Mouse (Mus musculus) urinary bladder, postnatal 36 days (tissue): ENCODE data around the gene Adam19.

Experiments
- DNase-seq, 2 experiments: peaks; one replicate each; pipeline ENCODE4 v3.0.0; 2022; ENCODE audit warnings: low spot score in 2 of 2, mixed read lengths in 1 of 2

Adam19 gene

DNA sequence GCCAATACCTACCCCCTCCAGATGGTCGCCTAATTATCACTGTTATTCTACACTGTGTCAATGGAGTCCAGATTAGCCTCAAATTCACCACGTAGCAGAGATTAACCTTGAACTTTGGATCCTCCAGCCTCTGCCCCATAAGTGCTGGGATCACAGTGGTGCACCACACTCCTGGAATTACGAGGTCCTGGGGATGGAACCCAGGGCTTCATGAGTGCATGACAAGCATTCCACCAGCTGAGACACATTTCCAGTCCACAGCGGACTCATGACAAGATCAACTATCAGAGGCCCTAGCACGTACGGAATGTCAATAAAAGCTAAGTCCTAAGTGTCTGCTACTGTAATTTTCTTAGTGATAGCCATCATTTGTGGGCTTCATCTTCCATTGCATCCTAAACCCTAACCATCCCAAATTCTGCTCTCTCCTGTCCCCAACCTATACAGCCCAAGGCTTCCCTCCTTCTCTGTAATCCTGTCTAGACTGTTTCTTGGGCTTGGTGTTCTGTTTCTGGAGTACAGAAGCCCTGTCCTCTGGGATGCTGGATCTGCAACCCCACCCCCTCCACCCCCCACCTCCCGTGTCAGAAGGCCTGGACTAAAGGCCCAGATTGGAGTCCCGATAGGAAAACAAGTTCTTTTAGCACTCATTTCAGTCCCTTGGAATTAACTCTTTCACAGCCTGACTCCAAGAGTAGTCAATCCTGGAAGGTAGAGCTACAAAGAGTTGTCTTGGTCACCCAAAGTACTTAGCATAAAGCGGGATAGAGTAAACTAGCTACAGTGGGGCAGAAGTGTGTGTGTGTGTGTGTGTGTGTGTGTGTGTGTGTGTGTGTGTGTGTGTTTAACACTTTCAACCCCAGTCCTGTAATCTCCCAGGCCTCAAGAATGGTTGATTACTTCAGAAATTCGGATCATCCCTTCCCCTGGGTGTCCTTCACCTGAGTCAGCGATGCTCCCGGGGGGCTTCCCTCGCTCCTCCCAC lies 589 bp upstream of the Adam19 start:
- no peak for DNase-seq

DNA sequence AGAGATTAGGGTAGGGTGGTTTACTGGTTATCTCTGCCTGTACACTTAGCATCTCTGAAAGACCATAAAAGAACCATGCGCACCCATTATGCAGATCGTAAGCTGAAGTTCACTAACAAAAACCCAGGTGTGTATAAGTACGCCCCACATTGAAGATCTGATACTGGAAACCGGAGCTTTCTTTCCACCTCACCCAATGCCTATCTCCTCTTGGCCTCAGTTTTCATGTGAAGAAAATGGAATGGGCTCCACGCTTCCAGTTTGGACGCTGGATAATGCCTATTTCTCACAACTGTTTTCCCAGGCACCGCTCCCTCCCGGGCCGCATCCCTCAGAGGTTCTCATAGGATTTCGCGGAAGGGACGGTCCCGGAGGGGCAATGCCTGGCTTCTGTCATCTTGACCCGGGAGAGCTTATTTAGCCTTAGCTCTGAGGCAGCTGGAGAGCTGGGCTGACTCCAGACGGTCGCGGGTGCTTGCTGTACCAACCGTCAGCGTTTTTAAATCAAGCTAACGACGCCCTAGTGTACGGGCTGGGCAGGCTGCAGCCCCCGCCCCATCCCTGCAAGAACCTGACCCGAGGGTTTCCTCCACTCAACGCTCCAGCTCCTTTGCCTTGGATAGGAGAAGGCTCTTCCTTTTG lies 1.1 kb downstream of the Adam19 start:
- peak in 1 of 2 experiments; percentile 25 for DNase-seq

DNA sequence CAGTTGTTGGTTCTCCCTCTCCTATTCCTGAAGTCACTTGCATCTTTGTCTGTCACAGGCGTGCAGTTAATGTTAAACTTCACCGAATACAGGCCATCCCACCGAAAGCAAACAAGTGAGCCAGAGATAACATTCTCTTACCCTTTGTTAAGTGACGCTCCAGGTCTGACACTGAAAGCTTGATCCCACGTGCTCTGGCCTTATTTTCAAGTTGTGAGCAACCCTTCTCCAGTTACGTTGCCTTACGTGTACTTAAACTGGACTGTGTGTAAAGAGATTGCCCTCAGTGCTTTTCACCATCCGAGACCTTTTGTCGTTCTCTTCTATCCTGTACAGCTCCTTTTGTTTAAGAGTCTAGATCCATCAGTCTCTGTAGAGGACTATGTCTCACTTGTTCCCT lies 2.2 kb downstream of the Adam19 start:
- DNase-seq, result no peak

DNA sequence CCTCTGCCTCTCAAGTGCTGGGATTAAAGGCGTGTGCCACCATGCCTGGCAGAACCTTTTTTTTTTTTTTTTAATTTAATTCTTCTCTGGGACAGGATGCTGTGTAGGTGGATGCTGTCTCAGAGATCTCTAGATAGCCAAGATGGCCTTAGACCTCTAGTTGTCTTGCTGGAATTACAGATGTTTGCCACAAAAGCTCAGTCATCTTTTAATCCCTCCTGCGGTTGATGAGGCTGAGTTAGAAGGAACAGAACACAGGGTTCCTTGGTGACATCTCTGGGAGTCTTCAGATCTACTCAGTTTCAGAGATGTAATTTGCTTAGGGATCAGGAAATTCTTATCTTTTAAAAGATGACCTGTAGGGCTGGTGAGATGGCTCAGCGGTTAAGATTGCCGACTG lies 3.1 kb downstream of the Adam19 start:
- DNase-seq, result no peak

DNA sequence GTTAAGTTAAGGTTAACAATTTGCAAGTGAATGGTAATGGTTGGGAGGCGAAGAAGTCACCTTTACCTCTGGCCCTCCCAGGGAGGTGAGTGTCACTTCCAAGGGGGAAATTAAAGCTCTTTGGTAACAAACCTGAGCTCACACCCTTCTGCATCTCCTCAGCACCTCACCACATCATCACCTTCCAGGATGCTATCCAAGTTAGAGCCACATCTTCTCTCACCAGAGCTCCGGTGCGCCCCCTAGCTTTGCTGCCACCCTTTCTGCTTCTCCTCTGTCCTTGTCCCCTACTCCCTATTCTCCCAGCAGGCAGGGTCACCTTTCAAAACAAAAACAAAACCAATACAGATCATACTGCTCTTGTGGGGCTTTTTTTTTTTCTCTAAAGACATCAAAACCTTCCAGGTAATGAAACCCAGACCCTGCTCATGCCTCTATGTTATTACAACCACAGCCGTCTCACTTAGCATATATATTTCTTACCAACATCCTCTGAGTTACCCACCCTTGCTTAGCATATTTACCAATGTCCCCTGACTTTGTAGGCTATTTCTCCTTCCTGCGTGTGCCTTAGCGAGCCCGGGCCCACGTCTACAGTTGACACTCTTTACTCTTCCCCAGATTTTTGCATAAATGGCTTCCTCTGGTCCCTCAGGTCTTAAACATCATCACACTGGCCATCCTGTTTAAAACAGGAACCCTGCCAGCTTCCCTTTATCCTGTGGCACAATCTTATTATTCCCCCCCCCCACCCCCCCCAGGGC lies 4.3 kb downstream of the Adam19 start:
- no peak for DNase-seq

DNA sequence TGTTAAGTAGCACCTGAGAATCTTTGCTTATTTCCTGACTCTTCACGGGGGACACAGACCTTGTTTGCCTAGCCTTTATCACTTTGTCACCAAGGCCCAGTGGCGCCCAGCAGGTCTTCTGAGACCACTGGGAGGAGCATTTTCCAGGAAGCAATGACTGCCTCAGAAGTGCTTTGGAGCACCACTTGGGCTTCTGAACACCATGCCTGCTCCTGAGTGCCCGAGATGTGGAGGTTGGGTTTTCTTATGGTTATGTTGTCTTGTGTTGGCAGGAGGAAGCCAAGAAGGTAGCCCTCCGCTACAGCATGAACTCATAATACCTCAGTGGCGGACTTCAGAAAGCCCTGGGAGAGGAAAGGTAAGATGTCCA lies 4.8 kb downstream of the Adam19 start:
- no peak for DNase-seq

DNA sequence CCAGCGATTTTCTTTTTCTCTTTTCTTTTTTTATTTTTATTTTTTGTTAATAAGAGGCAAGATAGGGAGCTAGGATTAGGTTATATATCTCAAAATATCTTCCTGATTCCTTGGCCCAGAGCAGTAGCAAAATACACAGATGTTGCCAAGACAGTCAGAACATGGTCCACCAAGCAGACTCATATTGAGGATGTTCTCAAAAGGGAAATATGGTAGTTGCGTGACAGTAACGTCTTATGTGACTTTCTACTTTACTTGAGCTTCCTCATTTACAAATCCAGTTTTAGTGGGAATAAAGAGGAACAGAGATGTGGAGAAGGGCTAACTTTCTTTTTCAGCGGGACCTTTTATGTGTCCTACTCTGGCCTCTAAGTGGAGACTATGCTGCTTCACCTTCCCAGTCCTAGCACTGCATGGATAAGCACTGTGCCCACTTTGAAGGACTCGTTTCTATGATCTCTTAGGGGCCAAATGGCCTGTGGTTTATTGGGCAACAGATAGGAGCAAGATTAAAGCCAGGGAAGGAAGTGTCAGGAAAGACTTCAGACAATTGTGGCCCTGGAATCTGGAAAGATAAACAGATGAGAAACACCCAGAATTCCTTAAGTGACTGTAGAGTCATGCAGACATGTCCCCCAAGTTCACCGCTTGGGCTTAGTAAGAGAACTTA lies 6.1 kb downstream of the Adam19 start:
- DNase-seq, result no peak

DNA sequence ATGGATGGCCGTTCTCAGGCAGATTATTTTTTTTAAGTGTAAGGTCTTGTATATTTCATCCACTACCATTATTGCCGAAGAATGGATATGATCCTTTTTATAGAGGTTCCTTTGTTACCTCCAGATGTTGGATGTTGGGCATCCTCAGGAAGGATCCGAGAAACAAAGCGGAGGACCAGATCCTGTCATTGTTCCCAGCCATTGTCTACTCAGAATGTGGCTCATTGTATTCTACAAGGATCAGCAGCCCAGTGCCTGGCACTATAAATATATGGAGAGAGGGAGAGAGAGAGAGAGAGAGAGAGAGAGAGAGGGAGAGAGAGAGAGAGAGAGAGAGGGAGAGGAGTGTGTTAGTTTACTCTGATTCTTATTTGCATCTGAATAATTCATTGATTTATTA lies 6.8 kb downstream of the Adam19 start:
- no peak for DNase-seq

DNA sequence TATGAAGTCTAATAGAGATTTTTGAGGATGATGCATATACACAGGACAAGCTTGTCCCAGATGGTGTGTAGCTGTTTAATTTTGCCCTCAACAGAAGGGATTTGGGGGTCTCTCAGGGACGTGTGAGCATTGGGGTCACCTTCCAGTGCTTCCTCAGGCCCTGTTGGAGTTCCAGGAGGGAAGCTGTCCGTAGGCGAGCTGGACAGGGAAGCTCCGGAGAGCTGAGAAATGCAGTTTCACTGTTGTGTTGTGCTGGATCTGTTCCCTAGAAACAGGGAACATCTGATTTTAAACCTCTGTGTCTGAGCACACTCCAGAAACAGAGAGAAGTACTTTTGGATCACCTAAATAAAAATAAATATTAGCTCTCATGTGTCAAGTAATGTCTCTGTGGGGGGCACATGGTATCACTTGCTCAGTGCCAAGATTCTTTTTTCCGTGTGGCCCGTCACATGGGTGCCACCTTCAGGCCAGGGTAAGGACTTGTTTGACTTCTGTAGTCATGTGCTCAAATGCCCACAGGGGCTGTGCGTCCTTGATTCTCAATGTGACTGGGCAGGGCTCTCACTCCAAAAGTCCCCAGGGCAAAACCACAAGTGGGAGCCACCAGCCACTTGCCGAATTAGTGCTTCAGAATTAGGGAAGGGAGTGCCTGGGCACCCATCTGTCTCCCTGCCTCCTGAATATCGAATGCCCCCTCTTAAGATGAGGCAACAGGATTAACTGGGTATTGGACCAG lies 7.4 kb downstream of the Adam19 start:
- no peak for DNase-seq

DNA sequence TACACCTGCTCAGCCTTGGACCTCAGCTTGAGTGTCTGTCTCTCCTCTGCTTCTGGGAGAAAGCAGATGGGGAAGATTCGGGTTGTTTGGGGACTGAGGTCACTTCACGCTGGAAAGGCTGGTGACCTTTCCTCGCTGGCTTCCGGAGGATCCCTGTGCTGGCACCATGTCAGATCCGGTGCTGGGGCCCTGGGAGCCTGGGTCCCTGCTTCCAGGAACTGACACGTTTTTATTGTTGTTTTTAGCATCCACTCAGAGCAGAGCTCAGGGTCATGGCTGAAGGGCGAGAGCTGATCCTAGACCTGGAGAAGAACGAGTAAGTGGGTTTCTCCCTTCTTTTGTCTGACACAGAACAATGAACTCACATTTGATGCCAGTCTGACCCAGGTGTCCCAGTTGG lies 9.0 kb downstream of the Adam19 start:
- DNase-seq, result no peak

DNA sequence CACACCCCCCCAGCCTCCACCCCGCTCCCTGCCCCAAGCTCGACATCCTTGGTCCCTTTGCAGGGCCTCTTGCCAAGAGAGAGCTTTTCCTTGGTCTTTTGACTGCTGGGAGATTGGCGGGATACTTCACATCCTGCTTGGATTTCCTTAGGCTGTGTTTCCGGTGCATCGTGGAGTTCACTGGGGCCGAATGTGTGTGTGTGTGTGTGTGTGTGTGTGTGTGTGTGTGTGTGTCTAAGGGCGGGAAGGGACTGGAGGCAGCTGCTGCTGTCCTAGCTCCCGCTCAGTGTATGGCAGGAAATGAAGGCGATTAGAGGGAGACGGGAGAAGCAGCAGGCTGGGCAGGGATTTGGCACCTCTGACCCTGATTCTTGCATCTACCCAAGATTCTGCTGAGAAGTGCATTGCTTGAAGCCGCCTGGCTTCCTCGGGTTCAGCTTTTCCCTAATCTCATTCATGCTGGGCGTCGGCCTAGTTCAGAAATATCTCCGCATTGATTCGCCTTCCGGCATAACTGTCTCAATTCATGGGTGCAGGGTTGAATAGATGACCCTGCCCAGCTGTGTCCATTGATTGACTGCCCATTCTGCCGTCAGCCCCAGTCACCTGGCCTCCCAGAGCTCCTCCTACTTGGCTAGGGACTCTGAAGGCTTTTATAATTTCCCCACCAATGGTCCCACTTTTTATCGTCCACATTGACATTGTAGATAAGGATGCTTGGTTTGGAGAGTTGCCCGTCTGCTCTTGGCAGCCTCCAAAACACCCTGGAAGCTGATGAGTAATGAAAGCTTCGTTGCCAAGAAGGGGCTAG lies 9.6 kb downstream of the Adam19 start:
- peak; percentile 52 for DNase-seq

DNA sequence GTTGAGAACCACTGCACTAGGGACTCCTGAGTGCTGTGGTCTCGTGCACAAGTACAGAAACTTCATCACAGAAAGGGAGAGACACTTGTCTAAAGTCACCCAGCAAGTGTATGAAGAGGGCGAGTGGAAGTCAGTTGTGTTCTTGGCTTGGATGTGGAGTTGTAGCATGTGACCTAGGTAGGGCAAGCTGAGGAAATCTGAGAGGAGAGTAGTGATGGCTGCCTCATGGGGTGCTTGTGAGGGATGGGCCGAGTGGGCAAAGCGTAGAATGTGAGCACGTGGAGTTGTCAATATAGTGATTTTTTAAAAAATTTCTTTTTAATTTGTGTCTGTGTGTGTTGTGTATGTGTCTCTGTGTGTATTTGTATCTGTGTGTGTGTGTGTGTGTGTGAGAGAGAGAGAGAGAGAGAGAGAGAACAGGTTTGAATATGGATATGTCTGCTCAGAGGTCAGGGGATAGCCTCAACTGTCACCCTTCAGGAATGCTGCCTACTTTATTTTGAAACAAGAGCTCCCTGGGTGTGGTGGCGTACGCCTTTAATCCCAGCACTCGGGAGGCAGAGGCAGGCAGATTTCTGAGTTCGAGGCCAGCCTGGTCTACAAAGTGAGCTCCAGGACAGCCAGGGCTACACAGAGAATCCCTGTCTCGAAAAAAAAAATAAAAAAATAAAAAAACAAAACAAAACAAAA lies 11.7 kb downstream of the Adam19 start:
- no peak for DNase-seq

DNA sequence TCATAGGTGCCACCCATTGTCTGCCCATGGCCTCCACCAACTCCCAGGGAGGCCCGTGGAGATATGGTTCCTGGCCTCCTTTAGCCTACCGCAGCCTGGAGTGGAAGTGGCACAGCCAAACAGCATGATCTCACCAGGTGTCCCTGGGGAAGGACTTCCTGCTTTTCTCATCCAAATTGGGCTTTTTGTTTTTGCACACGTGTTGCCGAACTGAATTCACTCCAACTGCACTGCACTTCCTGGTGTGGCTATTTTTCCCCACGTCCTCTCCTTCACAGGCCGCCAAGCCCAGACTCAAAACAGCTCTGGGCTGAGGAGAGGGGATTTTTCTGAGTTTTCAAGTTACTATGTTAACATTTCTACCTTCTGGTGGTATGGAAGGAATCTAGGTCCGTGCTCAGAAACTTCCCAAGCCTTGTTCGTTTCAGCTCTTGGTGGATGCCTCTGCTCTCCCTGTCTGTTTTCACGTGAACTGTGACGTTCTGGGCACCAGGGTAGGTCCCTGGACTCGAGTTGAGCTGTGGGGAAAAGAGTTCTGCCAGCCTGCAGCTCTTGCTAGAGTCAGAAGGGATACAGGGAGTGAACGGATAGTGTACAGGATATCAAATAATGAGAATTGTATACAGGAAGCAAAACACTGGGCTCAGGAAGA lies 13.1 kb downstream of the Adam19 start:
- no peak for DNase-seq

DNA sequence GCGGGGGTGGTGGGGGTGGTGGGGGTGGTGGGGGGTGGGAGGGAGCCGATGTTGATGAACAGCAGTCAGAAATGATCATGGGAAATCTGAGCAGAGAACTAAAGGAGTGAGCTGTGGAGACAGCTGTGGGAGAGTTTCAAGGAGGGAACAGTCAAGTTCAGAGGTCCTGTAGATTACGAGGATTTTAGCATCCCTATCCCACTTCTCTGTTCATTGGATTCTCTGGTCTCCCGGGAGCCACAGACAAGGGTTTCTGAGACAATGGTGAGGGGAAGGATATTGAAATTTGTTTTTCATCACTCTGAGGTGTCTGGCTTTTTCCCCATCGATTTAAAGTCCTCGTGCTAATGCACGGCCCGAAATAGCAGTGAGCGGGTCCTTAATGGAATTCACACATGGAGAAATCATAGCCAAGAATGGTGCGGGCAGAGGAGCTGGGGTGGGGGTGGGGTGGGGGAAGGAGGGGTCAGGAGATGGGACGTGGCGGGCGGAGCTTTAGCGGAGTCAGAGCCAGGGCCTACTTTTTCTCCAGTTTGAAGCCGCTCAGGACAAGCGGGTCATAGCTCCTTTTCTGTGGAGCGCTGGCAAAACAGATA lies 13.7 kb downstream of the Adam19 start:
- DNase-seq, result no peak

DNA sequence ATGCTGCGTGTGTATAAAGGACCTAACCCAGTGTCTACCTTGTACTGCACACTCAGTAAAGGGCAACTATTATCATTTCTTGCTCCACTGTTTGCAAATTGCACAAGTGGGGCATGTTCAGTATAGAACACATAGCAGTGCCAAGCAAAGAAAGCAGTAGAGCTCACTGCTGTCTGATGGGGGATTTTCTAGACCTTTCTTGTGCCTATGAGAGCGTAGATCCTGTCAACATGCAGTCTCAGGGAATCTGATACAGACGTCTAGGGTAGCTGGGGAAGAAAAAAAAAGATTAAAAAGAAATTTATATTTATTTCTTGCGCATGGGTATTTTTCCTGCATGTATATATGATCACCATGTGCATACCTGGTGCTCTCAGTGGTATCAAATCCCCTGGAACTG lies 14.4 kb downstream of the Adam19 start:
- no peak for DNase-seq

DNA sequence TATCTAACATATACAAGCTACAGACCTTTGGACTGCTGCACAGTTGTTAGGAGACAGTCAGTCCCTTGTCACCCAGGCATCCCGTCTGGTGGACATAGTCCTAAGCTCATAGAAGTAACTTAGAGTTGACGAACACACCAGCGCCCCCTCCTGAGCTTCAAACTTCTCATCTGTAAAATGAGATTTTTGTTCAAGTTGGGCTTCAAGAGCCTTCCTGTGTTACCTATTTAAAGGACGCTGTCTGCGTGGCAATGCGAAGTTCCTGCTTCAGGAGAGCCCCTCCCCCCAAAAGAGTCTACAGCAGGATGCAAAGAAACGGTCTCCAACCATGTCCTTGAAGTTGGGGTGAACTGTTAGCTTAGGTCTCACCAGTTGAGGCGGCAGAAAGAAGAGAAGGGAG lies 15.0 kb downstream of the Adam19 start:
- DNase-seq, result no peak

DNA sequence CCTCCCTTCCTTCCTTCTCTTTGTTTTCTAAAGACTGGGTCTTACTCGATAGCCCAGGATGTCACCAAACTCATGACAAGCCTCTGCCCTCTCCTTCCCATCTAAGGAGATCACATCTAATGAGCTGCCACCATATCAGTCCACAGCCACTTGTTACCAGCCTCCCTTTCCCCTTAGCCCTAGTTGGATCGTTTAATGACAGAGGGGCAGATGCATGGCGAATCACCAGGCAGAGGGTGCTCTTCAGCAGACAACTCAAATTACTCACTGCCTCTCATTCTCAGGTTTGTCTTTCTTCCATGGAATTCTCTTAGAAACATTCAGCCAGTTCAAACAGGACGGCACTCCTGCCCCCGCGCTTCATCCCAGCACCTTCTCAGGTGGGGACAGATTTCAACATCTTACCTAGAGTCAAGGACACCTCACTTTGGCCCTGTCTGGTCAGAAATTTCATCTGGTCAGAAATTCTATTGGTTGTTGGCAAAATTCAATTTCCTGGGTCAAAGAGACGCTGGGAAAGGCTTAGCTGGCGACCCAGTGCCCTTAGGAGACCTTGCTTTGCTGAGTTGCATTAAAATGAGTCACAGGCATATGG lies 16.8 kb downstream of the Adam19 start:
- DNase-seq, result no peak

DNA sequence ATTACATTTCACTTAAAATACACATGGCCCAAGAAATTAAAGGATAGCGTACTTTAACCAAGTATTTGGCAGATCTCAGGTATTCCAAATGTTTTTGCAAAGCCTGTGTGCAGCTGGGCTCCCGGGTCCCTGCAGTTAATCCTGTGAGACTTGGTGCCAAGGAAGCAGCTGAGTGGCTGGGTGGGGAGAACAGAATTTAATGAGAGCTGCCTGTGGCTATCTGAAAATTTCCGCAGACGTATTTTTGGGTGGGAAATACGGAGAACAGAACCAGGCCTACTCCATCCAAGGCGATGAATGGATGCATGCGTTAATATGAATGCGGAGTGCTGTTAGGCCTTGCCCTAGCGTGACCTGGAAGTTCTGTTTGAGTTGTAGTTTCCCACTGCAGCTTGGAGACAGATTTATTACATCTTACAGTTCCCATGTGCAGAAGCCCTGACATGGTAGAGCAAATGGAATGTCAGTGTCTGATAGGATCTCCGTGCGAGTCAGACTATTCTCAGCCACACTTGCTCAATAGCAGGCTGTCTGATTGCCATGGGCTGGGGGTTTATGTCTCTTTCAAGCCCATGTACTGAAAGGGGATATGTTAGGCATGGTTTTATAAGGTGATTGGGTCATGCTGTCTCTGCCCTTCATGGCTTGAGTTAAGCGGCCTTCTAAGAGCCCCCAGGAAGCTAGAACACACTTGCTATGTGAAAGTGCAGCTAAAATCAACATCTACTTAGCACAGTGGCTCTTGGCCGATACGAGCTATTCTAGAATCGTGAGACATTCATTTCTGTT lies 17.5 kb downstream of the Adam19 start:
- no peak for DNase-seq
